Mouse (Mus musculus): Measurements from ENCODE around the gene Cxcl14.

DNA sequence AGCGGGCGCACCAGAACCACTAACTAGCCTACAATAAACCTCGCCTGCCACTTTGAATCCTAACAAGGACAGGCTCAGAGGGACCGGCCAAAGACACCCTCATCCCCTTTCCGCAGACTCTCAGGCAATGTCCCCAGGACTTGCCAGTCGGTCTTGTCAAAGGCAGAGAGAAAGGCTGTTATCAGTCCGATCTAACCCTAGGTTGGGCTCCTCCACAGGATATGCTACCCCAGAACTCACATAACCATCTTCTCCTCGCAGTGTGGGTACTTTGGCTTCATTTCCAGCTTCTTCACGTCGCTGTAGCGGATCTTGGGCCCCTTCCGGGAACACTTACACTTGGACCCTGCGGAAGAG, 787 bp downstream of the Cxcl14 start:
- TF ChIP-seq CTCF (IDR thresholded peaks at IDR 0.05; ENCODE audit: extremely low read depth, insufficient read depth, insufficient read length, insufficient replicate concordance), result no peak
- no peak for TF ChIP-seq POLR2A (IDR thresholded peaks at IDR 0.05; ENCODE audit: low read depth, low read length)

All from spleen, adult 2 months (tissue).